Mouse (Mus musculus) limb, embryonic 15.5 days (tissue): ENCODE measurements at regions not wholly inside any gene's neighbourhood (a gene's known extent, or its start where the extent isn't known, plus 50 kb on each side); places are given as distances from the start of the nearest gene placed in this dataset.

Experiments
- ATAC-seq: fragments of 200-750 bp; cut with Nextera tagmentation; 2 replicates; pipeline ENCODE4 v1.8.0; 2017; ENCODE audit warnings: low read depth, moderate TSS enrichment; ENCODE audit not compliant: insufficient number of reproducible peaks, low FRiP score, low TSS enrichment
- H3K27ac ChIP-seq: fragments of 300-500 bp; sonication (generic); 2 replicates; pipeline ENCODE4 v1.5.1; 2015; ENCODE audit warnings: moderate library complexity, mild to moderate bottlenecking, inconsistent platforms
- H3K27me3 ChIP-seq: fragments of 300-500 bp; sonication (generic); 2 replicates; pipeline ENCODE4 v1.6.1; 2015; ENCODE audit warnings: inconsistent platforms
- H3K36me3 ChIP-seq: fragments of 300-500 bp; sonication (generic); 2 replicates; pipeline ENCODE4 v1.6.1; 2015; ENCODE audit warnings: inconsistent platforms
- H3K4me1 ChIP-seq: fragments of 300-500 bp; sonication (generic); 2 replicates; pipeline ENCODE4 v1.6.1; 2015; ENCODE audit warnings: inconsistent platforms
- H3K4me2 ChIP-seq: fragments of 300-500 bp; sonication (generic); 2 replicates; pipeline ENCODE4 v1.6.1; 2015; ENCODE audit warnings: mild to moderate bottlenecking, inconsistent platforms
- H3K4me3 ChIP-seq: fragments of 300-500 bp; sonication (generic); 2 replicates; pipeline ENCODE4 v1.5.1; 2015; ENCODE audit warnings: mild to moderate bottlenecking, inconsistent platforms
- H3K9ac ChIP-seq: fragments of 300-500 bp; sonication (generic); 2 replicates; pipeline ENCODE4 v1.6.1; 2015; ENCODE audit warnings: inconsistent platforms
- H3K9me3 ChIP-seq: fragments of 300-500 bp; sonication (generic); 2 replicates; pipeline ENCODE4 v1.6.1; 2016; ENCODE audit warnings: inconsistent platforms
- WGBS: fragments of 180-500 bp; shearing (Covaris S2); methylation state at CpG from one replicate; pipeline ENCODE4 v1.1.7; 2015; 5-methylcytosine and 5-hydroxymethylcytosine counted together

- no peak for ATAC-seq
- H3K9ac ChIP-seq = no peak overlapping the region
- no peak overlapping the region for H3K4me2 ChIP-seq
- no peak overlapping the region for H3K4me3 ChIP-seq
- H3K4me1 ChIP-seq = peaks cover 21% of the 10 kb centered on the region
- no peaks in the 10 kb centered on the region for H3K36me3 ChIP-seq
- H3K27me3 ChIP-seq = no peaks in the 10 kb centered on the region
- 32% methylated on average over 11 of the region's 11 CpGs for WGBS
- H3K27ac ChIP-seq = no peak overlapping the region
- H3K9me3 ChIP-seq = no peaks in the 10 kb centered on the region
Measured at GRCm38 (mm10) chr8:103413589-103414575, 628.4 kb upstream of the Cdh11 start.

- Histone ChIP-seq H3K9me3 (no peaks in the 10 kb centered on the region), H3K27ac (no peak overlapping the region), H3K4me3 (no peak overlapping the region), H3K4me2 (no peak overlapping the region), H3K36me3 (no peaks in the 10 kb centered on the region), H3K27me3 (no peaks in the 10 kb centered on the region), H3K9ac (no peak overlapping the region), H3K4me1 (no peaks in the 10 kb centered on the region)
- no peak for ATAC-seq
- WGBS = 90% methylated on average over 2 of the region's 2 CpGs
Measured at GRCm38 (mm10) chr8:103422313-103422973, 637.0 kb upstream of the Cdh11 start.

- no peak overlapping the region for H3K9ac ChIP-seq
- no peaks in the 10 kb centered on the region for H3K36me3 ChIP-seq
- no peaks in the 10 kb centered on the region for H3K4me1 ChIP-seq
- no peaks in the 10 kb centered on the region for H3K9me3 ChIP-seq
- H3K4me3 ChIP-seq = no peak overlapping the region
- no peak for ATAC-seq
- 93% methylated on average over 1 of the region's 1 CpGs for WGBS
- no peak overlapping the region for H3K4me2 ChIP-seq
- no peaks in the 10 kb centered on the region for H3K27me3 ChIP-seq
- no peak overlapping the region for H3K27ac ChIP-seq
Measured at GRCm38 (mm10) chr8:103425967-103426366, 640.5 kb upstream of the Cdh11 start.

GRCm38 (mm10) chr8:103430874-103431492, 645.5 kb upstream of the Cdh11 start:
- H3K4me1 ChIP-seq = no peaks in the 10 kb centered on the region
- H3K27me3 ChIP-seq = no peaks in the 10 kb centered on the region
- WGBS = 80% methylated on average over 3 of the region's 3 CpGs
- H3K36me3 ChIP-seq = no peaks in the 10 kb centered on the region
- H3K27ac ChIP-seq = no peak overlapping the region
- H3K4me3 ChIP-seq = no peak overlapping the region
- no peak overlapping the region for H3K9ac ChIP-seq
- ATAC-seq = no peak
- no peaks in the 10 kb centered on the region for H3K9me3 ChIP-seq
- H3K4me2 ChIP-seq = no peak overlapping the region

- 0 out of 2 replicates have a peak overlapping the region, but pooled peaks have one; percentile 27 for H3K27ac ChIP-seq
- WGBS = 74% methylated on average over 6 of the region's 6 CpGs
- H3K9ac ChIP-seq = no peak overlapping the region
- H3K36me3 ChIP-seq = no peaks in the 10 kb centered on the region
- no peak for ATAC-seq
- H3K4me1 ChIP-seq = no peaks in the 10 kb centered on the region
- no peak overlapping the region for H3K4me2 ChIP-seq
- H3K4me3 ChIP-seq = no peak overlapping the region
- no peaks in the 10 kb centered on the region for H3K9me3 ChIP-seq
- H3K27me3 ChIP-seq = no peaks in the 10 kb centered on the region
Measured at GRCm38 (mm10) chr8:103433532-103434105, 648.2 kb upstream of the Cdh11 start.

- Histone ChIP-seq H3K27me3 (no peaks in the 10 kb centered on the region), H3K27ac (no peak overlapping the region), H3K9me3 (no peaks in the 10 kb centered on the region), H3K36me3 (no peaks in the 10 kb centered on the region), H3K9ac (no peak overlapping the region), H3K4me2 (no peak overlapping the region), H3K4me1 (0 out of 2 replicates have a peak, but pooled peaks cover 4% of the 10 kb centered on the region), H3K4me3 (no peak overlapping the region)
- 55% methylated on average over 6 of the region's 6 CpGs for WGBS
- ATAC-seq = no peak
Measured at GRCm38 (mm10) chr8:103438995-103439717, 653.7 kb upstream of the Cdh11 start.

- Histone ChIP-seq H3K4me3 (no peak overlapping the region), H3K9ac (no peak overlapping the region), H3K27me3 (no peaks in the 10 kb centered on the region), H3K27ac (no peak overlapping the region), H3K36me3 (no peaks in the 10 kb centered on the region), H3K4me2 (no peak overlapping the region), H3K4me1 (0 out of 2 replicates have a peak, but pooled peaks cover 4% of the 10 kb centered on the region), H3K9me3 (no peaks in the 10 kb centered on the region)
- ATAC-seq = no peak
- WGBS = 74% methylated on average over 5 of the region's 5 CpGs
Measured at GRCm38 (mm10) chr8:103441163-103441562, 655.7 kb upstream of the Cdh11 start.

- H3K27ac ChIP-seq = peak overlapping the region; percentile 63
- ATAC-seq = no peak
- 27% methylated on average over 6 of the region's 6 CpGs for WGBS
Measured at GRCm38 (mm10) chr8:103442420-103443125, 657.1 kb upstream of the Cdh11 start.

GRCm38 (mm10) chr8:103444577-103444976, 656.8 kb upstream of the Cdh5 start:
- no peak overlapping the region for H3K27ac ChIP-seq
- no peak overlapping the region for H3K9ac ChIP-seq
- no peaks in the 10 kb centered on the region for H3K9me3 ChIP-seq
- 0 out of 2 replicates have a peak, but pooled peaks cover 8% of the 10 kb centered on the region for H3K4me1 ChIP-seq
- 69% methylated on average over 7 of the region's 7 CpGs for WGBS
- ATAC-seq = no peak
- H3K4me3 ChIP-seq = no peak overlapping the region
- no peaks in the 10 kb centered on the region for H3K27me3 ChIP-seq
- no peaks in the 10 kb centered on the region for H3K36me3 ChIP-seq
- H3K4me2 ChIP-seq = no peak overlapping the region

More at GRCm38 (mm10) chr8:103442420-103443125, 657.1 kb upstream of the Cdh11 start:
- Histone ChIP-seq H3K4me1 (0 out of 2 replicates have a peak, but pooled peaks cover 7% of the 10 kb centered on the region), H3K9ac (no peak overlapping the region), H3K9me3 (no peaks in the 10 kb centered on the region), H3K4me3 (no peak overlapping the region), H3K36me3 (no peaks in the 10 kb centered on the region), H3K27me3 (no peaks in the 10 kb centered on the region), H3K4me2 (no peak overlapping the region)

- Histone ChIP-seq H3K27me3 (no peaks in the 10 kb centered on the region), H3K9me3 (no peaks in the 10 kb centered on the region), H3K27ac (no peak overlapping the region), H3K4me3 (no peak overlapping the region), H3K36me3 (no peaks in the 10 kb centered on the region), H3K9ac (no peak overlapping the region), H3K4me2 (no peak overlapping the region), H3K4me1 (0 out of 2 replicates have a peak, but pooled peaks cover 8% of the 10 kb centered on the region)
- WGBS = 49% methylated on average over 2 of the region's 2 CpGs
- no peak for ATAC-seq
Measured at GRCm38 (mm10) chr8:103445378-103445777, 656.0 kb upstream of the Cdh5 start.
